Mouse (Mus musculus): ENCODE results near the gene Cdkn1c. TPM values are rescaled to one million over a fixed set of nuclear protein-coding genes. Genes with fewer than 3 reads are reported as not detected.

Gene Cdkn1c
- polyA plus RNA-seq, 1 experiment from 2014 or later, result 407 TPM

- WGBS, result 65% methylated on average over 12 of the region's 12 CpGs
- DNase-seq (ENCODE audit: low spot score), result peak; percentile 63
Observed at GRCm38 (mm10) chr7:143416406-143416805, 44.4 kb downstream of the Cdkn1c start.

GRCm38 (mm10) chr7:143415070-143415469, 45.8 kb downstream of the Cdkn1c start:
- H3K27ac ChIP-seq (replicated peaks), result peak overlapping the region; percentile 71
- no peak overlapping the region for H3K4me3 ChIP-seq
- DNase-seq (ENCODE audit: low spot score), result peak; percentile 57
- no peaks in the 10 kb centered on the region for H3K9me3 ChIP-seq
- H3K4me1 ChIP-seq, result peaks cover 39% of the 10 kb centered on the region
- H3K36me3 ChIP-seq (replicated peaks), result no peaks in the 10 kb centered on the region
- 39% methylated on average over 4 of the region's 4 CpGs for WGBS
- H3K27me3 ChIP-seq (replicated peaks; ENCODE audit: low read depth, poor library complexity, severe bottlenecking), result no peaks in the 10 kb centered on the region

More at GRCm38 (mm10) chr7:143416406-143416805, 44.4 kb downstream of the Cdkn1c start:
- Histone ChIP-seq H3K27me3 (replicated peaks; ENCODE audit: low read depth, poor library complexity, severe bottlenecking) (no peaks in the 10 kb centered on the region; the same call in 1 of the 2 replicates), H3K4me1 (peaks cover 39% of the 10 kb centered on the region), H3K4me3 (no peak overlapping the region), H3K9me3 (no peaks in the 10 kb centered on the region), H3K36me3 (replicated peaks) (no peaks in the 10 kb centered on the region), H3K27ac (replicated peaks) (0 out of 2 replicates have a peak overlapping the region, but pooled peaks have one; percentile 10)

GRCm38 (mm10) chr7:143412606-143413005, 48.2 kb downstream of the Cdkn1c start:
- no peaks in the 10 kb centered on the region for H3K9me3 ChIP-seq
- H3K27me3 ChIP-seq (replicated peaks; ENCODE audit: low read depth, poor library complexity, severe bottlenecking), result peaks cover 5% of the 10 kb centered on the region
- 84% methylated on average over 6 of the region's 6 CpGs for WGBS
- no peak overlapping the region for H3K27ac ChIP-seq (replicated peaks)
- no peak for DNase-seq (ENCODE audit: low spot score)
- no peak overlapping the region for H3K4me3 ChIP-seq
- H3K36me3 ChIP-seq (replicated peaks), result no peaks in the 10 kb centered on the region
- H3K4me1 ChIP-seq, result peaks cover 54% of the 10 kb centered on the region

- Histone ChIP-seq H3K4me1 (peaks cover 36% of the 10 kb centered on the region), H3K27ac (replicated peaks) (peak overlapping the region; percentile 74), H3K9me3 (no peaks in the 10 kb centered on the region), H3K36me3 (replicated peaks) (no peaks in the 10 kb centered on the region), H3K27me3 (replicated peaks; ENCODE audit: low read depth, poor library complexity, severe bottlenecking) (peaks cover 7% of the 10 kb centered on the region), H3K4me3 (no peak overlapping the region)
- DNase-seq (ENCODE audit: low spot score), result peak; percentile 49
- 52% methylated on average over 13 of the region's 13 CpGs for WGBS
Observed at GRCm38 (mm10) chr7:143408615-143409021, 52.2 kb downstream of the Cdkn1c start.

Other genes starting within 250 kb of the Cdkn1c start
- gene Slc22a18, start 12.7 kb upstream of the Cdkn1c start, polyA plus RNA-seq (2016; fragmentation: Nextera tagmentation; extraction: Ambion mirVana), result 0.26 and 0.96 TPM in 2 replicates
- gene Phlda2, start 42.1 kb upstream of the Cdkn1c start, polyA plus RNA-seq (2016; fragmentation: Nextera tagmentation; extraction: Ambion mirVana), result 2.7 and 2.9 TPM in 2 replicates
- 377 and 391 TPM in 2 replicates for gene Nap1l4, start 88.1 kb upstream of the Cdkn1c start, polyA plus RNA-seq (2016; fragmentation: Nextera tagmentation; extraction: Ambion mirVana)
- gene Cars, start 139.0 kb upstream of the Cdkn1c start, polyA plus RNA-seq (2016; fragmentation: Nextera tagmentation; extraction: Ambion mirVana), result 79.5 and 80.7 TPM in 2 replicates
- gene Tnfrsf26, start 167.7 kb upstream of the Cdkn1c start, polyA plus RNA-seq (2016; fragmentation: Nextera tagmentation; extraction: Ambion mirVana), result 0.17 and 0.30 TPM in 2 replicates
- gene Tnfrsf22, start 188.6 kb upstream of the Cdkn1c start, polyA plus RNA-seq (2016; fragmentation: Nextera tagmentation; extraction: Ambion mirVana), result 9.7 and 12.2 TPM in 2 replicates
- 0.35 and 0.65 TPM in 2 replicates for gene Tnfrsf23, start 224.8 kb upstream of the Cdkn1c start, polyA plus RNA-seq (2016; fragmentation: Nextera tagmentation; extraction: Ambion mirVana)